Mouse (Mus musculus) neural tube, embryonic 14.5 days (tissue): ENCODE measurements around the gene Myo7a. TPM values are rescaled to one million over a fixed set of nuclear protein-coding genes. Genes with fewer than 3 reads are reported as not detected.

ENCODE experiments used
- ATAC-seq: fragments of 200-750 bp; cut with Nextera tagmentation; 2 replicates; pipeline ENCODE4 v1.8.0; 2017; ENCODE audit warnings: low read depth, mild to moderate bottlenecking, moderate TSS enrichment, moderate library complexity
- H3K27ac ChIP-seq: fragments of 300-500 bp; sonication (generic); 2 replicates; pipeline ENCODE4 v1.5.1; 2014; ENCODE audit warnings: low read depth, mild to moderate bottlenecking, control low read depth, low read length, moderate library complexity, mixed read lengths
- H3K27me3 ChIP-seq: fragments of 300-500 bp; sonication (generic); 2 replicates; pipeline ENCODE4 v1.6.1; 2014; ENCODE audit warnings: low read length; ENCODE audit not compliant: control insufficient read depth, insufficient read depth
- H3K36me3 ChIP-seq: fragments of 300-500 bp; sonication (generic); 2 replicates; pipeline ENCODE4 v1.6.1; 2014; ENCODE audit warnings: low read length, mixed read lengths; ENCODE audit not compliant: control insufficient read depth, insufficient read depth
- H3K4me1 ChIP-seq: fragments of 300-500 bp; sonication (generic); 2 replicates; pipeline ENCODE4 v1.6.1; 2014; ENCODE audit warnings: low read length; ENCODE audit not compliant: control insufficient read depth, insufficient read depth
- H3K4me2 ChIP-seq: fragments of 300-500 bp; sonication (generic); 2 replicates; pipeline ENCODE4 v1.6.1; 2014; ENCODE audit warnings: mild to moderate bottlenecking, low read depth, low read length, control low read depth
- H3K4me3 ChIP-seq: fragments of 300-500 bp; sonication (generic); 2 replicates; pipeline ENCODE4 v1.5.1; 2014; ENCODE audit warnings: low read depth, low read length, control low read depth, mixed read lengths
- H3K9ac ChIP-seq: fragments of 300-500 bp; sonication (generic); replicated peaks from 2 replicates; pipeline ENCODE4 v1.6.1; 2014; ENCODE audit warnings: low read depth, mild to moderate bottlenecking, control low read depth, low read length, mixed read lengths
- H3K9me3 ChIP-seq: fragments of 300-500 bp; sonication (generic); 2 replicates; pipeline ENCODE4 v1.6.1; 2016; ENCODE audit warnings: low read length; ENCODE audit not compliant: control insufficient read depth
- WGBS: fragments of 180-500 bp; shearing (Covaris S2); extraction: QIAGEN DNeasy Blood & Tissue Kit; methylation state at CpG from one replicate; pipeline ENCODE4 v1.1.7; 2014; 5-methylcytosine and 5-hydroxymethylcytosine counted together
- polyA plus RNA-seq: library from polyadenylated mRNA; unstranded; fragments of >200 nt; fragmentation: Nextera tagmentation; extraction: Ambion mirVana; gene quantifications from 2 replicates; pipeline ENCODE4 v1.2.1, GENCODE M21; 2014

The Myo7a gene
- polyA plus RNA-seq, 1 experiment from 2014 or later: 24.2 TPM

DNA sequence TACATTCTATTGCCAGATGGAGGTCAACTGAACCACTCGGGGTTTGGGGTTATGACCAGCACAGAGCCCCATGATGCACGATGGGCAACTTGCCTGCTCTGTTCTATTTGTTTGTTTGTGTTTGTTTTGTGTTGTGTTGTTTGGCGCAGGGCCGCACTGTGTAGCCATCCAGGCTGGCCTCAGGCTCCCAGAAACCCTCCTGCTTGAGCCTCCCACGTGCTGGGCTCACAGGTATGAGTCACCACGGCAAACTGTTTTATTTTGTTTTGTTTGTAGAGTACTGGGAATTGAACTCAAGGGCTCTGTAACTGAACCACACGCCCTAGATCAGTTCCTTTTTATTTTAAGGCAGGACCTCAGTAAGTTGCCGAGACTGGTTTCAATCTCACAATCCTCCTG lies 27.1 kb upstream of the Myo7a start:
- H3K4me3 ChIP-seq: no peak overlapping the region
- no peaks in the 10 kb centered on the region for H3K9me3 ChIP-seq
- H3K9ac ChIP-seq: no peak overlapping the region
- 86% methylated on average over 8 of the region's 8 CpGs for WGBS
- H3K4me1 ChIP-seq: no peaks in the 10 kb centered on the region
- no peak overlapping the region for H3K27ac ChIP-seq
- no peak overlapping the region for H3K4me2 ChIP-seq
- H3K27me3 ChIP-seq: no peaks in the 10 kb centered on the region
- no peak for ATAC-seq
- H3K36me3 ChIP-seq: no peaks in the 10 kb centered on the region

GRCm38 (mm10) chr7:98145842-98146446 lies 26.6 kb upstream of the Myo7a start:
- 84% methylated on average over 12 of the region's 12 CpGs for WGBS
- no peaks in the 10 kb centered on the region for H3K27me3 ChIP-seq
- H3K4me2 ChIP-seq: no peak overlapping the region
- no peak overlapping the region for H3K27ac ChIP-seq
- no peaks in the 10 kb centered on the region for H3K9me3 ChIP-seq
- H3K4me3 ChIP-seq: no peak overlapping the region
- ATAC-seq: no peak
- no peak overlapping the region for H3K9ac ChIP-seq
- H3K36me3 ChIP-seq: no peaks in the 10 kb centered on the region
- H3K4me1 ChIP-seq: no peaks in the 10 kb centered on the region

DNA sequence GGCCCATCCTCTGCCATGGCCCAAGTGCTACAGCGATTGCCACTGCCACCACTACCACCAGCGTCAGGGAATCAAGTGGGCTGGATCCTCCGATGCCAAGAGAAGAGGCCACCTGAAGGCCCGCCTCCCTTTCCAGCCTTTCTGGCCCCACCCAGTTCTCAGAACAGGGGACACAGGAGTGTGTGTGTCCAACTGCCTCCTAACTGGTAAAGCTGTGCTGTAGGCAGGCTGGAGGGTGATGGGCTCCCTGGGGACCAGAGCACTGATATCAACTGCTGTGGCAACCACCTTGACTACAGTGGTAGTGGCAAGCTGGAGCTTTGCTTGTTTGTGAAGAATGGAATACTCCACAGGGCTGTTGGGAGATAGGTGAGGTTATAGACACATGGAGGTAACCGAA lies 26.1 kb upstream of the Myo7a start, which contains the start of gene Omp:
TSS of gene Omp (minus strand) at position 101 of the 400 bp plus-strand sequence.
- Histone ChIP-seq H3K4me3 (no peak within 1 kb of the TSS), H3K36me3 (no peaks in the 10 kb centered on the region), H3K27ac (no peak within 1 kb of the TSS), H3K27me3 (no peaks in the 10 kb centered on the region), H3K9me3 (no peaks in the 10 kb centered on the region), H3K4me1 (no peaks in the 10 kb centered on the region), H3K9ac (no peak within 1 kb of the TSS), H3K4me2 (no peak within 1 kb of the TSS)
- WGBS: 91% methylated on average over 5 of the region's 5 CpGs
- ATAC-seq: no peak

- no peak overlapping the region for H3K4me3 ChIP-seq
- no peak overlapping the region for H3K4me2 ChIP-seq
- no peaks in the 10 kb centered on the region for H3K36me3 ChIP-seq
- no peak overlapping the region for H3K27ac ChIP-seq
- H3K9ac ChIP-seq: no peak overlapping the region
- no peaks in the 10 kb centered on the region for H3K4me1 ChIP-seq
- no peaks in the 10 kb centered on the region for H3K9me3 ChIP-seq
- H3K27me3 ChIP-seq: no peaks in the 10 kb centered on the region
- 64% methylated on average over 3 of the region's 3 CpGs for WGBS
- ATAC-seq: no peak
Measured at GRCm38 (mm10) chr7:98142648-98143047, 23.3 kb upstream of the Myo7a start.

- no peak overlapping the region for H3K4me2 ChIP-seq
- peak; percentile 50; the same call in 1 of the 2 replicates for ATAC-seq
- no peak overlapping the region for H3K4me3 ChIP-seq
- no peaks in the 10 kb centered on the region for H3K9me3 ChIP-seq
- WGBS: 32% methylated on average over 8 of the region's 8 CpGs
- no peaks in the 10 kb centered on the region for H3K36me3 ChIP-seq
- no peaks in the 10 kb centered on the region for H3K4me1 ChIP-seq
- no peak overlapping the region for H3K27ac ChIP-seq
- no peak overlapping the region for H3K9ac ChIP-seq
- no peaks in the 10 kb centered on the region for H3K27me3 ChIP-seq
Measured at GRCm38 (mm10) chr7:98142247-98142646, 22.9 kb upstream of the Myo7a start.

GRCm38 (mm10) chr7:98141206-98141605 lies 21.9 kb upstream of the Myo7a start:
- Histone ChIP-seq H3K9ac (no peak overlapping the region), H3K4me1 (no peaks in the 10 kb centered on the region), H3K9me3 (no peaks in the 10 kb centered on the region), H3K4me3 (no peak overlapping the region), H3K36me3 (no peaks in the 10 kb centered on the region), H3K27me3 (no peaks in the 10 kb centered on the region), H3K4me2 (no peak overlapping the region), H3K27ac (no peak overlapping the region)
- no peak for ATAC-seq
- 61% methylated on average over 3 of the region's 3 CpGs for WGBS

DNA sequence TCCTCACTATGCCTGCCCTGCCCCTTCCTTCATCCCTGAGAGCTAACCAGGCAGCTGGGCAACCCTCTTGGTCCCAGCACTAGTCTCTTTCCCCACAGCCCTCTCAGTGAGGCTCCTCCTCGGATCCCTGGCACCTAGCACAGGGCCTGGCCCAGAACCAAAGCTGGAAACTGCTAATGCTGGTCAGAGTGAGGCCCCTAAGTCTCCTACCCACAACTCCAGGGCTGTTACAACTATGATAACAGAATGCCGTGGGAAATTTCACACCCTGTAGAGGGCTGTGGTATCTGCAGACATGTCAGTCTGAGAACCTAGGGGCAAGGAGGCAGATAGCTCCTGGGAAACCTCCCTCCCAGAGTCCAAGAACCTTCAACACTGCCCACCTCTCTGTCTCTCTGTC lies 21.3 kb upstream of the Myo7a start:
- ATAC-seq: no peak
- 44% methylated on average over 2 of the region's 2 CpGs for WGBS
- Histone ChIP-seq H3K27ac (peak overlapping the region; percentile 44; the same call in 1 of the 2 replicates), H3K4me1 (no peaks in the 10 kb centered on the region), H3K9ac (no peak overlapping the region), H3K4me3 (no peak overlapping the region), H3K9me3 (no peaks in the 10 kb centered on the region), H3K27me3 (no peaks in the 10 kb centered on the region), H3K4me2 (no peak overlapping the region), H3K36me3 (no peaks in the 10 kb centered on the region)

DNA sequence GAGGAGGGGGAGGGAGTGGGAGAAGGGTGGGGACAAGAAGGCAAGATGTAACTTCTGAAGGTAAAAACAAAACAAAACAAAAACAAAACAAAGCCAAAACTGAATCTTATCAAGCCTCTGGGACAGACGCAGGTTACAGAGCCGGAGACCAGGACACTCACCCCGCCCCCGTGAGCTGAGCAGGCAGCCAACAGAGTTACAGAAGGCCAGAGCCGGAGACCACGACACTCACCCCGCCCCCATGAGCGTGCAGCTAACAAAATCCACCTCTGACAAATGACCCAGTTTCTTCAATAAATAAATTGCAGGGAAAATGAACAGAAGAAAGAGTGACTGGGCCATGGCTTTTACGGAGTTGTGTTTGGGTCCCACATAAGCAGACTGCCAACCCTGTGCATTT lies 19.9 kb upstream of the Myo7a start:
- no peak overlapping the region for H3K9ac ChIP-seq
- no peak overlapping the region for H3K4me3 ChIP-seq
- no peak overlapping the region for H3K27ac ChIP-seq
- no peaks in the 10 kb centered on the region for H3K36me3 ChIP-seq
- no peak for ATAC-seq
- 31% methylated on average over 9 of the region's 9 CpGs for WGBS
- no peaks in the 10 kb centered on the region for H3K9me3 ChIP-seq
- H3K4me2 ChIP-seq: no peak overlapping the region
- no peaks in the 10 kb centered on the region for H3K27me3 ChIP-seq
- no peaks in the 10 kb centered on the region for H3K4me1 ChIP-seq

GRCm38 (mm10) chr7:98137995-98138394 lies 18.7 kb upstream of the Myo7a start:
- H3K9ac ChIP-seq: no peak overlapping the region
- WGBS: 63% methylated on average over 2 of the region's 2 CpGs
- ATAC-seq: no peak

More at GRCm38 (mm10) chr7:98137995-98138394, 18.7 kb upstream of the Myo7a start:
- no peaks in the 10 kb centered on the region for H3K36me3 ChIP-seq
- H3K4me1 ChIP-seq: no peaks in the 10 kb centered on the region
- no peak overlapping the region for H3K4me3 ChIP-seq
- no peaks in the 10 kb centered on the region for H3K9me3 ChIP-seq
- H3K27me3 ChIP-seq: no peaks in the 10 kb centered on the region
- no peak overlapping the region for H3K27ac ChIP-seq
- no peak overlapping the region for H3K4me2 ChIP-seq
